Mouse (Mus musculus) E14TG2a.4 (cell line): ENCODE data around the gene Furin.

Experiments used
- H3K27me3 ChIP-seq: 2 replicates; pipeline ENCODE4 v1.6.1; 2014; ENCODE audit warnings: low read length, control low read depth; ENCODE audit not compliant: insufficient read depth
- H3K36me3 ChIP-seq: 2 replicates; pipeline ENCODE4 v1.6.1; 2014; ENCODE audit warnings: low read length, control low read depth; ENCODE audit not compliant: insufficient read depth
- H3K4me1 ChIP-seq: replicated peaks from 2 replicates; pipeline ENCODE4 v1.6.1; 2014; ENCODE audit warnings: low read depth, low read length, control low read depth
- H3K4me3 ChIP-seq: replicated peaks from 2 replicates; pipeline ENCODE4 v1.5.1; 2014; ENCODE audit warnings: mild to moderate bottlenecking, low read length
- H3K9me3 ChIP-seq: 2 replicates; pipeline ENCODE4 v1.6.1; 2014; ENCODE audit warnings: low read length, control low read depth
- CTCF ChIP-seq: conservative IDR thresholded peaks from 2 replicates; pipeline ENCODE4 v1.5.1; 2014; ENCODE audit warnings: low read length
- NANOG ChIP-seq: IDR thresholded peaks from 2 replicates; pipeline ENCODE4 v1.6.1; 2014; ENCODE audit warnings: borderline replicate concordance, low read length, mixed read lengths
- POU5F1 ChIP-seq: IDR thresholded peaks from 2 replicates; pipeline ENCODE4 v1.6.1; 2014; ENCODE audit warnings: low read length, borderline replicate concordance

Gene Furin

GRCm38 (mm10) chr7:80369967-80370431 lies 35.2 kb downstream of the Furin start:
- no peaks in the 10 kb centered on the region for H3K9me3 ChIP-seq
- no peak for TF ChIP-seq NANOG
- TF ChIP-seq POU5F1, result no peak
- no peak for TF ChIP-seq CTCF
- H3K36me3 ChIP-seq, result peaks cover 21% of the 10 kb centered on the region
- peaks cover 53% of the 10 kb centered on the region for H3K27me3 ChIP-seq
- peak overlapping the region; percentile 86 for H3K4me3 ChIP-seq
- H3K4me1 ChIP-seq, result peaks cover 41% of the 10 kb centered on the region

DNA sequence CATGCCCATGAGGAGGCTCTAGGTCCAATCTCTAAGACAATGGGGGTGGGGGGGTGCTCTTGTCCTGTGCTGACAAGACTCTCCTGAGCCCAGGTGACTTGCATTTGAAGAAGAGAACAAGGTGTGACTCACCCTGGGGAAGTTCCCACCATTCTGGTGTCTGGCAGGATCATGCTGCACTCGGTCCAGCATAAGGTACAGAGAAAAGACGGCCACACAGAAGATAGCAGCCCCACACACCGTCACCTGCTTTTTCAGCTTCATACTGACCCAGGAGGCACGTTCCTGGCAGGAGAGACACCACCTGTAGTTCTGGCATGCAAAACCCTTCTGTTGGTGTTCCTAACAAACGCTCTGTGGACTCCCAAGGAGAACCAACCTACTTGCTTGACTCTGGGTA lies 35.8 kb downstream of the Furin start:
- no peak for TF ChIP-seq CTCF
- no peak for TF ChIP-seq POU5F1
- no peak for TF ChIP-seq NANOG
- Histone ChIP-seq H3K4me1 (peaks cover 41% of the 10 kb centered on the region), H3K36me3 (peaks cover 21% of the 10 kb centered on the region)

DNA sequence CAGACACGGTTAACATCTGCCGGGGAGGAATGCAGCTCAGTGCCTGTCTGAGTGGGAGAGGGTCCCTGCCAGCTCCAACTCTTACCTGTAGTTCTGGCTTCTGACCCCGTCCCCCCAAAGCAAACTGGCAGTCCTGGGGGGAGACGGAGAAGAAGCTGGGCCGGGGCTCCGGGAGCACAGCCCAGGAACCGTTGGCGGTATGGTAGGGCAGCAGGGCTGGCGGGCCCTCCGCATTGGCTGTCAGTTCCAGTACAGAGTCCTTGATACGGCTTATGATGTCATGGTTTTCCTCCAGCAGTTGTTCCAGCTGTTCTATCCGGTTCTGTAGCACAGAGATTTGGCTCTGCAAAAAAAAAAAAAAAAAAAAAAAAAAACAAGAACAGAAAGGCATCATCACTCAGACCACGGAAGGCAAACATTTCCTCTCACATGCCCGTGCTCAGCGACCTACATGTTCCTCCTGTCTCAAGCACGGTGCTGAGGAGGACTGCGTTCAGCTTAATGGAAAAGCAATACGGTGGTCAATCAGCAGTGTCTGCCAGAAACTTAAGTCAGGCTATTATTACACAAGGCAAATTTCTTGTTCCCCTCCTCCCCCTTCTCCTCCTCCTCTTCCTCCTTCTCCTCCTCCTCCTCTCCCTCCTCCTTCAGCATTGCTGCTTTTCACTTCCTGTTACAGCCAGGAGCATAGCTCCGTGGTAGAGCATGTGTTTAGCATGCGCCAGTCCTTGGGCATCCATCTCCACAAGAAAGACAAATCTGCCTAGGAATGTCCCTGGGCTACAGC lies 36.4 kb downstream of the Furin start:
- peaks cover 21% of the 10 kb centered on the region for H3K36me3 ChIP-seq
- no peaks in the 10 kb centered on the region for H3K9me3 ChIP-seq
- TF ChIP-seq CTCF (no peak), POU5F1 (no peak), NANOG (no peak)
- H3K4me1 ChIP-seq, result peaks cover 36% of the 10 kb centered on the region
- H3K4me3 ChIP-seq, result peak overlapping the region; percentile 64
- peaks cover 45% of the 10 kb centered on the region for H3K27me3 ChIP-seq

More for the DNA sequence above, 35.8 kb downstream of the Furin start:
- Histone ChIP-seq H3K9me3 (no peaks in the 10 kb centered on the region), H3K27me3 (peaks cover 52% of the 10 kb centered on the region), H3K4me3 (no peak overlapping the region)

- H3K36me3 ChIP-seq, result peaks cover 21% of the 10 kb centered on the region
- H3K4me1 ChIP-seq, result peaks cover 35% of the 10 kb centered on the region
- H3K9me3 ChIP-seq, result no peaks in the 10 kb centered on the region
- no peak for TF ChIP-seq CTCF
- no peak for TF ChIP-seq POU5F1
- TF ChIP-seq NANOG, result no peak
- H3K27me3 ChIP-seq, result peaks cover 37% of the 10 kb centered on the region
- H3K4me3 ChIP-seq, result peak overlapping the region; percentile 64
Measured at GRCm38 (mm10) chr7:80368009-80368408, 37.2 kb downstream of the Furin start.

GRCm38 (mm10) chr7:80367232-80367631 lies 38.0 kb downstream of the Furin start:
- H3K27me3 ChIP-seq, result peaks cover 34% of the 10 kb centered on the region
- no peak overlapping the region for H3K4me3 ChIP-seq
- no peak for TF ChIP-seq NANOG
- H3K9me3 ChIP-seq, result no peaks in the 10 kb centered on the region
- peaks cover 21% of the 10 kb centered on the region for H3K36me3 ChIP-seq
- H3K4me1 ChIP-seq, result peaks cover 42% of the 10 kb centered on the region

- no peak for TF ChIP-seq CTCF
- no peak for TF ChIP-seq POU5F1
- H3K9me3 ChIP-seq, result no peaks in the 10 kb centered on the region
- H3K4me3 ChIP-seq, result no peak overlapping the region
- H3K4me1 ChIP-seq, result peaks cover 46% of the 10 kb centered on the region
- peaks cover 26% of the 10 kb centered on the region for H3K27me3 ChIP-seq
- H3K36me3 ChIP-seq, result peaks cover 21% of the 10 kb centered on the region
Measured at GRCm38 (mm10) chr7:80365759-80366158, 39.5 kb downstream of the Furin start.

- Histone ChIP-seq H3K9me3 (no peaks in the 10 kb centered on the region), H3K36me3 (peaks cover 14% of the 10 kb centered on the region), H3K27me3 (no peaks in the 10 kb centered on the region), H3K4me3 (peak overlapping the region; percentile 42; the same call in 1 of the 2 replicates), H3K4me1 (peaks cover 41% of the 10 kb centered on the region)
- TF ChIP-seq POU5F1, result no peak
- TF ChIP-seq CTCF, result no peak
- TF ChIP-seq NANOG, result no peak
Measured at GRCm38 (mm10) chr7:80360435-80360834, 44.8 kb downstream of the Furin start.

- Histone ChIP-seq H3K4me1 (peaks cover 45% of the 10 kb centered on the region), H3K36me3 (peaks cover 15% of the 10 kb centered on the region), H3K27me3 (no peaks in the 10 kb centered on the region), H3K4me3 (no peak overlapping the region), H3K9me3 (no peaks in the 10 kb centered on the region)
- no peak for TF ChIP-seq NANOG
- no peak for TF ChIP-seq POU5F1
- TF ChIP-seq CTCF, result no peak
Measured at GRCm38 (mm10) chr7:80358039-80358438, 47.2 kb downstream of the Furin start.

DNA sequence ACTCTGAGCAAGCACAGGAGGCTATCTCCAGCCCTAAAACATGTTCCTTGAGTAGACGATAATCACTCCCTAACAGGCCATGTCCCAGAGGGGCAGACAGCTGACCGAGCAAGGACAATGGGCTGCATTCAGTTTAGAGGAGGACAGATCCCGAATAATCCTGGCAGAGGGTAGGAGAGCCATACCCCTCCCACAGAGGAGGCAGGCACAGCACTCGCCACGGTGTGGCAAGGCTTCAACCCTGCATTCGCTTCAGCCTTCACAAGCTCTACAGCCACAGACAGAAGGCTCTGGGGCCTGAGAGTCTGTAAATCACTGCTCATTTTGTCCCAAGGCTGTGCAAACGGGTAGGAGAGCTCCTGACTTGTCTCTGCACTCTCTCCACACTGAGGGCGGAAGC lies 48.1 kb downstream of the Furin start:
- Histone ChIP-seq H3K9me3 (no peaks in the 10 kb centered on the region), H3K36me3 (peaks cover 22% of the 10 kb centered on the region), H3K4me1 (peaks cover 45% of the 10 kb centered on the region), H3K4me3 (no peak overlapping the region), H3K27me3 (no peaks in the 10 kb centered on the region)
- TF ChIP-seq NANOG (no peak), CTCF (no peak), POU5F1 (no peak)
